Mouse (Mus musculus) heart, adult 2 months (tissue): ENCODE results near the gene Dnajb1.

Experiments used
- CTCF ChIP-seq: fragments of 200-600 bp; IDR thresholded peaks from 2 replicates; pipeline ENCODE4 v1.8.1; 2022; ENCODE audit warnings: antibody characterized with exemption, mild to moderate bottlenecking, moderate library complexity
- POLR2A ChIP-seq: fragments of 200-500 bp; IDR thresholded peaks from 2 replicates; pipeline ENCODE4 v1.6.1; 2011; ENCODE audit warnings: mild to moderate bottlenecking, low read depth, low read length, control low read depth; ENCODE audit not compliant: insufficient read depth

DNA sequence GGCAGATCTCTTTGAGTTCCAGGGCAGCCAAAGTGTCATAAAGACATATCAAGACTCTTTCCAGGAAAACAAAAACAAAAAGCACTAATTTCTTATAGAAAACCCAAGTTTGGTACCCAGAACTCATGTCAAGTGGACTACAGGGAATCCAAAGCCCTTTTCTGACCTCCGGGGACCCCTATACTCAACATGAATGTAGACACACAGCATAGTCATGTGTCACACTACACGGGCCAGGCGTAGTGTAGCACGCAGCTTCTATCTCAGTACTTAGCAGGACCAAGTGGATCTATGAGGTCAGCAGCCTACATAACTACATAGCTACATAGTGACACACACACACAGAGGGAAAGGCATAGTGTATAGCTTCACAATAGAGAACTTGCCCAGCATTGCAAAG is 5.7 kb downstream of the Dnajb1 start:
- TF ChIP-seq CTCF (no peak), POLR2A (no peak)
